Mouse (Mus musculus): Measurements from ENCODE around the gene Zfp109.

Gene Zfp109

DNA sequence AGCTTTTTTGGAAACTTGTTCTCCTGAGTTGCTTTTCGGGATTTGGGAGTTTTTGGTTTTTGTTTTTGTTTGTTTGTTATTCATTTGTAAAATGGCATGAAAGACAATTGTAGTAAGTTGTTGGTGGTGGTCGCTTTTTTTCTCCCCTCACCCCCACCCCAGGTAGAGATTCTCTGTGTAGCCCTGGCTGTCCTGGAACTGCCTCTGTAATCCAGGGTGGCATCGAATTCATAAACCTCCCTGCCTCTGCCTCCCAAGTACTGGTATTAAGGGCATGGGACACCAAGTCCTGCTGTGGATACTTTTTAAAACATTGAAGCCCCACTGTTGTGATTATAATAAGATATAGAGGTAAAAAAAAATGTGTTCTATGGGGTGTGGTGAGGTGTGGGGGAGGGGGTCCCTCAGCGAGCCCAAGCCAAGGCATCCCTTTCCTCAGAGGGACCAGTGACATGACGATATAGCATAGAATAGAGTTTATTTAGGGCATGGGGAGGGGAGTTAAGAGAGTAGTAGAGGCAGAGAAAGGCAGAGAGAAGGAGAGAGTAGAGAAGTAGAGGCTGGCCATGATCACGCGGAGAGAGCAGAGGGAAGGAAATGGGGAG, 29.0 kb downstream of the Zfp109 start:
- no peak for DNase-seq (ENCODE audit: low spot score in 2 of 2)

DNA sequence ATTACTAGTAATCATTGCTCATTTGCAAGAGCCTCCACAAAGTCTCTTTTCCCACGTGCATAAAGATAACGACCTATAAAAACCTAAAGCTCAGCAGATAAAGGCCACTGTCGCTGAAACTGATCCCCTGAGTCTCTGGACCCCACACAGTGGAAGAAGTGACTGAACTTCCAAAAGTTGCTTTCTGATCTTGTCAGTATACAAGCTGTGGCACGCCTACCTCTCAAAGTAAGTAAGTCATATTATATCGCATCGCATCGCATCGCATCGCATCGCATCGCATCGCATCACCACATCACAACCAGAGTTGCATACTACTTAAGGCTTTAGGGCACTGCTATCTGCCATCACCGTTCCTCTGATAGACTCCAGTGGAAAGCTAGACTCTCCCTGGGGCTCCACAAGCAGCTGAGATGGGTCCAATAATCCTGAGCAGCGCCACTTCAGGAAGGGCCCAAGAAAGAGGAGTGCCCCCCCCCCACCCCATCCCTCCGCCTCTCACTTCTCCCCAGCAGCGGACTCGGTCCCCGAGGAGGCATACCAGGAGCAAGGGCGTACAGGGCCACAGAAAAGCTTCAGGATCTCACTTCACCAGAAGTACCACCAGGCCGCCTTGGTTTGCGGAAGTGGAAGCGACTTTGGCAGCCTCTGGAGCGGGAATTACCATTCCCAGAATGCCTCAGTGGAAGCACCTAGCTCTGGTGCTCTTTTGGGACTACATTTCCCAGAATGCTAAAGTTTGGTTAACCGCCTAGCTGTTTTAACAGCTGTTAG, 29.7 kb downstream of the Zfp109 start:
- DNase-seq (ENCODE audit: low spot score in 2 of 2), result peak; percentile 2 to 8

DNA sequence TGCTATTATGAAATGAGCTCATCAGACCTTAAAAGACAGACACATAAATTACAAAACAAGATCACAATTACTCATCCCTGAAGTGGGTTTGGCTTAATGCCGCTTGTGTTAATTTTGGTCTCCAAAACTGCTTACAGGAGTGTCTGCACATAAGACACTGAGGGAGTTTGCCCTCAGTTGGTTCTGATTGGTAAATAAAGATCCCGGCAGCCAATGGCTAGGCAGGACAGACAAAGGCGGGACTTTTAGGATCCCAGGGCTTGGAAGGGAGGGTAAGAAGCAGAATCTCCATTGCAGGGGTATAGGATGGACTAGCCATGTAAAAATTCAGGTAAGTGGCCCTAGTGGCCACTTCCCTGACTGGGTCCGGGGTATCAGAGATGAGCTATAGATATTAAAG, 40.4 kb downstream of the Zfp109 start:
- DNase-seq (ENCODE audit: low spot score in 2 of 2), result no peak

DNA sequence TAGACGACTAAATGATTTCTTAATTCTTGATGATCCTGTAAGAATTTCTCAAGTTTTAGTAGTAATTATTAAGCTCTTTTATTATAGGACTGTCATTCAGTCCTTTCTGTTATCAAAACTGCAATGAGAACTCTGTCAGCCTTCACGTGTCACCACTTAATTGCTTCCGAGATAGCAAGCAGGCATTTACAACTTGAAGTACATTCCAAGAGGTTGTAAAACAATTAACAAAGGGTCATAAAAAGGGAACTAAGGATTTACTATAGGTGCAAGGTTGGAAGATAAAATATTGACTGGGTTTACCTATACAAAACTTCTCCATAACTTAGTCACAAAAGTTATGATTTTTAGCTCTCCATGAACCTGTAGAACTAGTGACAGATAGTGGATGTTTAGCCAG, 44.2 kb downstream of the Zfp109 start:
- no peak for DNase-seq (ENCODE audit: low spot score in 2 of 2)

DNA sequence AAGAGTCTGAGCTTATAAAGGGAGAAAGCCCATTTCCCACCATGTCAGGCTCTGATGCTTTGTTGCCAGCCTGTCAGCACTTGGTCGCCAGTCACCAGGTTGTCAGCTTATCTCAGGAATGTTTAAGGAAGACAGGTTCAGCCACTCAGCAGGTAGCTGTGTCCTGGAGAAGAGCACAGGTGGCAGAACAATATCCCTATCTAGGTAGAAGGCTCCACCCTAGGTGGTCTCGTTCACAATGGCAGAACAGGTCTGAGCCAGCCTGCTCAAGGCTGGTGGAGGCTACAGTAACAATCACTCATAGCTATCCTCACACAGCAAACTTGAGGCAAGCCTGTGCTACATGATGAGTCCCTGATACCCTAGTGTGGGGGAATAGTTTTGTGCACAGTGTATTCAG, 46.0 kb downstream of the Zfp109 start:
- DNase-seq (ENCODE audit: low spot score in 2 of 2), result no peak

DNA sequence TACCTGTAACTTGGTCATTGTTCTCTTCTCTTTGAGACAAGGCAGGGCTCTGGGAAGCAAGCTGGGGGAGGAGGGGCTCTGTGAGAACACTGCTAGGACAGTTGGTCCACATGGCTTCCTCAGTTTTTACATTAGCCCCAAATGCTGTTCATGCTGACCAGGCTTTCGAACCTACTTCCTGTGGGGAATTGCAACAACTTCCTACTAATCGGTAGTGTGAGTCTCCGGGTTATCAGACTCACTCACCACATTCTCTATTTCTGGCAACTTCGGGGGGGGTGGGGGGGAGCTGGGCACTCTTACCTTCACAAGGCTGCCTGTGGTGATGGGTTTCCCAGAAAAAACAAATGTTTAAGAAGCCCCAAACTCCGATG, 47.8 kb downstream of the Zfp109 start:
- DNase-seq (ENCODE audit: low spot score in 2 of 2), result no peak

DNA sequence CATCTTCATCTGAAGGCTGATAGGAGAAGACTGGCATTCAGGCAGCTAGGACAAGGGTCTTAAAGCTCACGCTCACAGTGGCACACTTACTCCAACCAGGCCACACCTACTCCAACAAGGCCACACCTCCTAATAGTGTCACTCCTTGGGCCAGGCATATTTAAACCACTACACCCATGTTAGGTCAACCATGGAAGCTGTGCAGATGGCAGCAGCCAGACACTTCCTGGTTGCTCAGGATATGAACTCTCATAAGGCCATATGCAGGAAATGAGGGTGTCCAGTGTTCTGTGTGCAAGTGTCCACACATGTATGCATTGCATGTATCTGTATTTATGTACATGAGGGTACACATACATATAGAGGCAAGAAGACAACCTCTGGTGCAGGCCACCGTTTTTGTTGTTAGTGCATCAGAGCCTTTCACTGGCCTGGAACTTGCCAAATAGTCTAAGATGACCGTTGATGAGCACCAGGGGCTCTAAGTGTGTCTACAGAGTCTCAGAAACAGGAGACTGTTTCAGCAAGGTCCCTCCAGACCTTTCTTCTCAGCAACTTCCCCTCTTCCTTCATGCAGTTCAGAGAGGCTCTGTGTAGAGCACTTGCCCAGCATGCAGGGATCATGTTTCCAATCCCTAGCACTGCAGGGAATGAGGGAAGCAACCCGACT, 48.3 kb downstream of the Zfp109 start:
- DNase-seq (ENCODE audit: low spot score in 2 of 2), result no peak

DNA sequence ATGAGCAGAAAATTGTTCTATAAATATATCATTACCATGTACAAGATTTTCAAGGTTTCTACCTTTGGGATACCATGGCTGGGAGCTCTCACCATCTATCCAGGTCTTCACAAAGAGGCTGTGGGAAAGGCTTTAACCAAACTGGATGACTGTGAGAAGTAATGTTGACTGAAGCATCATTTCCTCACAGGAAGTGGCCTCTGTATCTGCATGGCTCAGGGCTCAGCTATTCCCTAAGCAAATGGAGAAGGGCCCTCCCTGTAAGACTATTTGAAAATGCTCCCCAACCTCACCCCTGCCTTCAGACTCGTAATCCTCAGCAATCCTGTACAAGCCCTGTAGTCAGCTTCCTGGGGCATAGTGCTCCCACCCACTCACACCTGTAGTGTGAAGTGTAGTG, 49.7 kb downstream of the Zfp109 start:
- no peak for DNase-seq (ENCODE audit: low spot score in 2 of 2)
